ENCODE assay signal across 20 mouse cellular contexts in genomic region chr16:18078314-18079015, GRCm38 (mm10). TPM values are rescaled to one million over a fixed set of nuclear protein-coding genes. Genes with fewer than 3 reads are reported as not detected.
DNase-seq lines count a peak whose midpoint lies in the region; ATAC-seq lines count a peak whose summit lies in the region.
"Had no signal": no experiment of that assay in that cellular context is flagged by ENCODE, and none has a peak within 500 bp of the region (broad histone marks: within the 10 kb centered on the region; RNA-seq: fewer than 3 reads in every experiment).

No protein-coding gene starts in this region.

- no peak overlapping the region for H3K9ac ChIP-seq in forebrain, embryonic 11.5 days (ENCODE audit: low read length)
- H3K9ac ChIP-seq in forebrain, embryonic 12.5 days = no peak overlapping the region
- no peak overlapping the region for H3K9ac ChIP-seq in heart, embryonic 12.5 days
- H3K9ac ChIP-seq: embryonic facial prominence, embryonic 12.5 days; hindbrain, embryonic 14.5 days; intestine, embryonic 15.5 days; kidney, embryonic 15.5 days had no signal

- no peak overlapping the region for H3K4me2 ChIP-seq in forebrain, embryonic 11.5 days (ENCODE audit: low read depth, low read length, severe bottlenecking)
- no peak overlapping the region for H3K4me2 ChIP-seq in forebrain, embryonic 12.5 days
- H3K4me2 ChIP-seq in heart, embryonic 12.5 days = no peak overlapping the region
- H3K4me2 ChIP-seq: embryonic facial prominence, embryonic 12.5 days; hindbrain, embryonic 14.5 days; intestine, embryonic 15.5 days; kidney, embryonic 15.5 days had no signal

- peak; percentile 31 for DNase-seq in forebrain, embryonic 11.5 days (ENCODE audit: low spot score)
- DNase-seq in heart, adult 8-10 months (ENCODE audit: low spot score) = peak; percentile 39
- DNase-seq in Muller cell, postnatal 12 days (ENCODE audit: inconsistent ontology term) = peak; percentile 30
- no peak for DNase-seq in B cell, adult 2 months
- DNase-seq: cerebellum, adult 11-12 months; cerebellum, adult 9-10 months; gastrocnemius, adult 2 months; gastrocnemius, postnatal 25 days; kidney, adult 18-20 months had no signal

- H3K4me1 ChIP-seq in forebrain, embryonic 11.5 days (replicated peaks; ENCODE audit: control insufficient read depth, insufficient read depth, low read length) = no peaks in the 10 kb centered on the region
- no peaks in the 10 kb centered on the region for H3K4me1 ChIP-seq in forebrain, embryonic 12.5 days
- peaks cover 4% of the 10 kb centered on the region for H3K4me1 ChIP-seq in heart, embryonic 12.5 days (replicated peaks)
- H3K4me1 ChIP-seq: embryonic facial prominence, embryonic 12.5 days had no signal

- WGBS in forebrain, embryonic 11.5 days = 74% methylated on average over 5 of the region's 5 CpGs
- 70% methylated on average over 5 of the region's 5 CpGs for WGBS in forebrain, embryonic 12.5 days
- WGBS in heart, embryonic 12.5 days = 73% methylated on average over 5 of the region's 5 CpGs

- ATAC-seq in forebrain, embryonic 11.5 days (replicated peaks; ENCODE audit: low FRiP score) = no peak
- ATAC-seq in forebrain, embryonic 12.5 days (ENCODE audit: low FRiP score) = no peak
- no peak for ATAC-seq in heart, embryonic 12.5 days (ENCODE audit: insufficient number of reproducible peaks, low FRiP score)
- ATAC-seq: activated CD4-positive, CD25-positive, alpha-beta regulatory T cell, adult 4 months; CD4-positive, CD25-positive, alpha-beta regulatory T cell, adult 4 months; forebrain, embryonic 14.5 days; intestine, embryonic 15.5 days had no signal

- no peak overlapping the region for H3K27ac ChIP-seq in forebrain, embryonic 11.5 days (ENCODE audit: low read depth, low read length)
- H3K27ac ChIP-seq in forebrain, embryonic 12.5 days = no peak overlapping the region
- no peak overlapping the region for H3K27ac ChIP-seq in heart, embryonic 12.5 days (ENCODE audit: poor library complexity, severe bottlenecking)
- H3K27ac ChIP-seq: embryonic facial prominence, embryonic 12.5 days; gastrocnemius, adult 2 months; hindbrain, embryonic 10.5 days; hindbrain, embryonic 14.5 days; intestine, embryonic 15.5 days; kidney, embryonic 15.5 days had no signal

- no peaks in the 10 kb centered on the region for H3K27me3 ChIP-seq in forebrain, embryonic 11.5 days (ENCODE audit: control insufficient read depth, insufficient read depth, low read length)
- no peaks in the 10 kb centered on the region for H3K27me3 ChIP-seq in forebrain, embryonic 12.5 days
- H3K27me3 ChIP-seq in heart, embryonic 12.5 days (replicated peaks) = no peaks in the 10 kb centered on the region
- H3K27me3 ChIP-seq: embryonic facial prominence, embryonic 12.5 days; intestine, embryonic 15.5 days; kidney, embryonic 15.5 days had no signal

- no peaks in the 10 kb centered on the region for H3K9me3 ChIP-seq in forebrain, embryonic 11.5 days (ENCODE audit: control insufficient read depth, low read length)
- H3K9me3 ChIP-seq in forebrain, embryonic 12.5 days = no peaks in the 10 kb centered on the region
- H3K9me3 ChIP-seq in heart, embryonic 12.5 days (replicated peaks) = no peaks in the 10 kb centered on the region
- H3K9me3 ChIP-seq: embryonic facial prominence, embryonic 12.5 days; G1E; hindbrain, embryonic 10.5 days; intestine, embryonic 15.5 days; kidney, embryonic 15.5 days had no signal

- no peak overlapping the region for H3K4me3 ChIP-seq in forebrain, embryonic 11.5 days (ENCODE audit: low read depth, low read length)
- no peak overlapping the region for H3K4me3 ChIP-seq in forebrain, embryonic 12.5 days (replicated peaks)
- no peak overlapping the region for H3K4me3 ChIP-seq in heart, embryonic 12.5 days
- H3K4me3 ChIP-seq: embryonic facial prominence, embryonic 12.5 days; gastrocnemius, adult 2 months; hindbrain, embryonic 10.5 days; intestine, embryonic 15.5 days; kidney, embryonic 15.5 days had no signal

- H3K36me3 ChIP-seq in forebrain, embryonic 11.5 days (ENCODE audit: control insufficient read depth, insufficient read depth, low read length) = no peaks in the 10 kb centered on the region
- H3K36me3 ChIP-seq in forebrain, embryonic 12.5 days (replicated peaks) = 0 out of 2 replicates have a peak, but pooled peaks cover 7% of the 10 kb centered on the region
- no peaks in the 10 kb centered on the region for H3K36me3 ChIP-seq in heart, embryonic 12.5 days

RNA-seq across cellular contexts. Expression of gene Prodh, which starts 11.5 kb away (rescaled TPM):
- 10.2 and 12.2 TPM in 2 replicates for polyA plus RNA-seq in forebrain, embryonic 11.5 days (2014; fragmentation: Nextera tagmentation; extraction: Ambion mirVana)
- 5.9 and 7.7 TPM in 2 replicates for polyA plus RNA-seq in forebrain, embryonic 12.5 days (2016; fragmentation: Nextera tagmentation; extraction: Ambion mirVana)
- total RNA-seq in heart, adult 8-10 months (2022) = 10 to 100 TPM; 12.9 to 36.7 (median 16.9) TPM
- polyA plus RNA-seq in heart, embryonic 12.5 days (2016; fragmentation: Nextera tagmentation; extraction: Ambion mirVana) = 7.8 and 8.7 TPM in 2 replicates

RNA-seq across cellular contexts. Expression of gene Dgcr6, which starts 25.8 kb away (rescaled TPM):
- 134 and 148 TPM in 2 replicates for polyA plus RNA-seq in forebrain, embryonic 11.5 days (2014; fragmentation: Nextera tagmentation; extraction: Ambion mirVana)
- 149 and 150 TPM in 2 replicates for polyA plus RNA-seq in forebrain, embryonic 12.5 days (2016; fragmentation: Nextera tagmentation; extraction: Ambion mirVana)
- total RNA-seq in heart, adult 8-10 months (2022) = 10 to 100 TPM; 40.3 to 52.7 (median 40.4) TPM
- polyA plus RNA-seq in heart, embryonic 12.5 days (2016; fragmentation: Nextera tagmentation; extraction: Ambion mirVana) = 56.7 and 59.2 TPM in 2 replicates

RNA-seq across cellular contexts. Expression of gene Rtn4r, which starts 49.0 kb away (rescaled TPM):
- 3.2 and 4.0 TPM in 2 replicates for polyA plus RNA-seq in forebrain, embryonic 11.5 days (2014; fragmentation: Nextera tagmentation; extraction: Ambion mirVana)
- 5.4 and 6.2 TPM in 2 replicates for polyA plus RNA-seq in forebrain, embryonic 12.5 days (2016; fragmentation: Nextera tagmentation; extraction: Ambion mirVana)
- total RNA-seq in heart, adult 8-10 months (2022) = 1 to 10 TPM; 2.8 to 4.7 (median 3.8) TPM
- polyA plus RNA-seq in heart, embryonic 12.5 days (2016; fragmentation: Nextera tagmentation; extraction: Ambion mirVana) = 0.40 and 0.44 TPM in 2 replicates
- total RNA-seq: gastrocnemius, adult 2 months had no signal
- polyA plus RNA-seq: activated CD4-positive, CD25-positive, alpha-beta regulatory T cell, adult 4 months; CD4-positive, CD25-positive, alpha-beta regulatory T cell, adult 4 months; G1E had no signal

Comparison
In these comparisons a context has a peak if more than half of its experiments do, and no peak if none do; other contexts are left out.
1. DNase-seq: peak in forebrain, embryonic 11.5 days (single experiment), heart, adult 8-10 months (single experiment) and Muller cell, postnatal 12 days (single experiment); none in B cell, adult 2 months (0 of 2).